Mouse (Mus musculus): Measurements from ENCODE around the gene Washc2.

DNA sequence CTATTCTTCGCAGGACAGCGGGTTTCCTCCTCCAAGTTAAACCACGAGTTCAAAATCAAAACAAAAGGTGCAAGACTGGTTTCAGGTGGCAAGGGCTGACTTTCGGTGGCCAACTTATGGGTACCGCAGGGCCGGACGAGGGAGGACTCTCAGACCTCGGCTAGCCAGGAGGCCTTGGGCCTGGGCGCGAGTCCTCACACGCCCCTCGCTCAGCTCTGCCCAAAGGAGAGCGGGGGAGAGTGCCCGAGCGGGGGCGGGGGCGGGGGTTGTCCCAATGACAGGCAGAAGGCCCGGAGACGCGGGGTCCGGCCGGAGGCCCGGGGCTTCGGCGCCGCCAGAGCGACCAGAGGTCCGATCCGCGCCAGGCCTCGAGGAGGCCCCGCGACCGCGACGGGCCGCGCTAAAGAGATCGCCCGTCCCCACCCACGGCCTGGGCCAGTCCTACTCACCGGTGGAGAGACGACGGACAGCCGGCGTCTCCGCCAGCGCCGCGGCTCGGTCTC is 15.0 kb upstream of the Washc2 start:
- no peak for TF ChIP-seq EP300 (optimal IDR thresholded peaks at IDR 0.05)
- TF ChIP-seq CTCF (IDR thresholded peaks at IDR 0.05; ENCODE audit: low read depth) = no peak
